Mouse (Mus musculus) liver, postnatal 0 days (tissue): Measurements from ENCODE around the gene Lrrc8b. TPM values are rescaled to one million over a fixed set of nuclear protein-coding genes. Genes with fewer than 3 reads are reported as not detected.

Source experiments
- ATAC-seq: fragments of 200-750 bp; cut with Nextera tagmentation; 2 replicates; pipeline ENCODE4 v1.8.0; 2017; ENCODE audit warnings: mild to moderate bottlenecking, moderate library complexity
- DNase-seq: peaks from one replicate; pipeline ENCODE4 v3.0.0-alpha.2; 2016
- H3K27ac ChIP-seq: fragments of 300-500 bp; sonication (generic); 2 replicates; pipeline ENCODE4 v1.5.1; 2014; ENCODE audit warnings: antibody characterized with exemption, moderate library complexity, mild to moderate bottlenecking, low read depth
- H3K27me3 ChIP-seq: fragments of 300-500 bp; sonication (generic); 2 replicates; pipeline ENCODE4 v1.6.1; 2014; ENCODE audit warnings: low read length, control low read depth, mixed read lengths; ENCODE audit not compliant: insufficient read depth
- H3K36me3 ChIP-seq: fragments of 300-500 bp; sonication (generic); replicated peaks from 2 replicates; pipeline ENCODE4 v1.6.1; 2014; ENCODE audit warnings: mild to moderate bottlenecking, control low read depth, low read length, moderate library complexity, mixed read lengths; ENCODE audit not compliant: insufficient read depth
- H3K4me1 ChIP-seq: fragments of 300-500 bp; sonication (generic); 2 replicates; pipeline ENCODE4 v1.6.1; 2014; ENCODE audit warnings: antibody characterized with exemption, mild to moderate bottlenecking, control low read depth; ENCODE audit not compliant: insufficient read depth
- H3K4me2 ChIP-seq: fragments of 300-500 bp; sonication (generic); 2 replicates; pipeline ENCODE4 v1.6.1; 2014; ENCODE audit warnings: low read depth, mild to moderate bottlenecking, low read length, moderate library complexity, mixed read lengths
- H3K4me3 ChIP-seq: fragments of 300-500 bp; sonication (generic); 2 replicates; pipeline ENCODE4 v1.5.1; 2014; ENCODE audit warnings: low read depth, low read length
- H3K9ac ChIP-seq: fragments of 300-500 bp; sonication (generic); replicated peaks from 2 replicates; pipeline ENCODE4 v1.6.1; 2014; ENCODE audit warnings: mild to moderate bottlenecking, moderate library complexity
- H3K9me3 ChIP-seq: fragments of 300-500 bp; sonication (generic); 2 replicates; pipeline ENCODE4 v1.6.1; 2016; ENCODE audit warnings: mild to moderate bottlenecking, control low read depth, low read length, mixed read lengths
- CTCF ChIP-seq: sonication (generic); IDR thresholded peaks from 2 replicates; pipeline ENCODE4 v1.5.1; 2016; ENCODE audit warnings: antibody characterized with exemption, low read depth
- EP300 ChIP-seq: IDR thresholded peaks from 2 replicates; pipeline ENCODE4 v1.6.1; 2016; ENCODE audit warnings: antibody characterized with exemption, low read depth, mild to moderate bottlenecking
- WGBS: fragments of 180-500 bp; shearing (Covaris S2); extraction: QIAGEN DNeasy Blood & Tissue Kit; methylation state at CpG from one replicate; pipeline ENCODE4 v1.1.7; 2014; ENCODE audit not compliant: insufficient replicate concordance; 5-methylcytosine and 5-hydroxymethylcytosine counted together
- polyA plus RNA-seq: library from polyadenylated mRNA; unstranded; fragments of >200 nt; fragmentation: Nextera tagmentation; extraction: Ambion mirVana; gene quantifications from 2 replicates; pipeline ENCODE4 v1.2.1, GENCODE M21; 2015

The Lrrc8b gene
- polyA plus RNA-seq, 1 experiment from 2014 or later, result 1.4 TPM

DNA sequence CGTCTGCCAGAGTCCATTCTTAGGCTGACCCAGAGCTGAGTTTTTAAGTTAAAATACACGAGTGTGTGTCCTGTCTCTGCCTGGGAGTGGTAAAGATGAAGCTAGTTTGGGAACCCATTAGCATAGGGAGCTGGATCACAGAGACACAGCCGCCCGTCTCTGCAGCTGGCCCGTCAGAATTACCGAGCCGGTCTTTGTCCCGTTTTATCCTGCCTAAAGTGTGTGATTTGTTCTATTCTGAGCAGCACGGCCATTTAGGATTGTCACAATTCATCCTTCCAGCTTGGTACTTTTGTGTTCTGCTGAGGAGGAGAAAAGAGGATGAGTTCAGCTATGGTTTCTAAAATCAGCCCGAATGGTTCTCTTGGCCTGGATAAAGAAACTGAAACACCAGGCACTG lies 51.7 kb downstream of the Lrrc8b start:
- 82% methylated on average over 10 of the region's 10 CpGs for WGBS
- ATAC-seq, result no peak
- no peaks in the 10 kb centered on the region for H3K36me3 ChIP-seq
- no peaks in the 10 kb centered on the region for H3K9me3 ChIP-seq
- no peak overlapping the region for H3K27ac ChIP-seq
- no peak overlapping the region for H3K9ac ChIP-seq
- TF ChIP-seq EP300, result no peak
- TF ChIP-seq CTCF, result no peak
- H3K4me1 ChIP-seq, result no peaks in the 10 kb centered on the region
- no peak overlapping the region for H3K4me2 ChIP-seq
- no peak overlapping the region for H3K4me3 ChIP-seq
- no peaks in the 10 kb centered on the region for H3K27me3 ChIP-seq
- DNase-seq, result no peak

DNA sequence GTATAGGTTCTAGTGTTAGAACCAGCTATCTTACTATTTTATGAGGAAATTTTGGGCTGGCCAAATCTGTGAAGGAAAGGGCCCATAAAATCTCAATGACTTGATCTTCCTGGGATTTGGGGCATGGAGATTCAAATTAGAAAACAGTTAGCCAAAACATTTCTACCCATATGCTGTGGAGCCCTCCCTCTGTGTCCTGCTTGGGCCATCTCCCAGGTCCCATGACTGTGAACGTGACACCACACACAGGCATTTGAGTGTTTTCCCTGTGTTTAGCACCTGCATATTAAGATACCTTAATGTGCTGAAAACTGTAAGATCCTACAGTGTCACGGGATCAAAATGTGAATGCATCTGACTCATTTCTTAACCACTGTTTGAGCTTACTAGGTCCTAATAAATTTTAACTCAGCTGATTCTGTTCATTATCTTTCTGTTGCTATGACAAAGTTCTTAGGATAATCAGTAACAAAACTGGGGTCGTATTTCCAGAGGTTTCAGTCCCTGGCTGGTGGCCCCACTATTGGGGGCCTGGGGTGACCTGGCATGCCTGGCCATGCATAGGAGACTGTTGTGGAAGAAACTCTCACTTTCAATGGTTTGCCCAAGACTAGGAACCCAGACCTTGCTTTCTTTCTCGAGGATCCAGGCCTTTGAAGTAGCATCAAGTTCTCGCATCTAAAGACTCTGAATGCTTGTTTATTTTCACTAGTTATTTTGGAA lies 57.6 kb downstream of the Lrrc8b start:
- H3K9ac ChIP-seq, result no peak overlapping the region
- H3K36me3 ChIP-seq, result no peaks in the 10 kb centered on the region
- no peaks in the 10 kb centered on the region for H3K9me3 ChIP-seq
- TF ChIP-seq CTCF (no peak), EP300 (no peak)
- DNase-seq, result no peak
- H3K27me3 ChIP-seq, result no peaks in the 10 kb centered on the region
- no peak for ATAC-seq
- no peak overlapping the region for H3K4me3 ChIP-seq
- no peaks in the 10 kb centered on the region for H3K4me1 ChIP-seq
- H3K4me2 ChIP-seq, result no peak overlapping the region
- 78% methylated on average over 5 of the region's 5 CpGs for WGBS
- no peak overlapping the region for H3K27ac ChIP-seq

DNA sequence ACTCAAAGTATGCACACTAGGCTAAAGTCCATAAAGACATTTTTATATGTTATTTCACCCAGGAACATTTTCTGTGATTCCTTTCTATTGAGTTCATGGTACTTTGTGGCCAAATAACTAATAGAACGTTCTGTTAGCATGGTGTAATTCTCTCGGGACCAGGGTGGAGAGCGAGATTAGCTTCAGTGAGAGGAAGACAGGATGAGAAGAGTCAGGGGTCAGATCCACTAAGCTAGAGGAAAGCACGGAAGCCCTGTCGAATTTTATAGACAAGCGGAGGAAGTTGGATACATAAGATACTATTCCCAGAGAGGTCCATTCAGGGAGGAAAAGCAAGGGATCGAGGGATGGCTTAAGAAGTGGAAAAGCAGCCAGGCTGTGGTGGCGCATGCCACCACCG lies 62.0 kb downstream of the Lrrc8b start:
- Histone ChIP-seq H3K9me3 (no peaks in the 10 kb centered on the region), H3K4me3 (no peak overlapping the region), H3K4me2 (no peak overlapping the region), H3K4me1 (no peaks in the 10 kb centered on the region), H3K36me3 (peaks cover 2% of the 10 kb centered on the region; the same call in 1 of the 2 replicates), H3K27ac (no peak overlapping the region), H3K27me3 (no peaks in the 10 kb centered on the region), H3K9ac (no peak overlapping the region)
- DNase-seq, result no peak
- ATAC-seq, result no peak
- no peak for TF ChIP-seq CTCF
- no peak for TF ChIP-seq EP300
- WGBS, result 81% methylated on average over 9 of the region's 9 CpGs

DNA sequence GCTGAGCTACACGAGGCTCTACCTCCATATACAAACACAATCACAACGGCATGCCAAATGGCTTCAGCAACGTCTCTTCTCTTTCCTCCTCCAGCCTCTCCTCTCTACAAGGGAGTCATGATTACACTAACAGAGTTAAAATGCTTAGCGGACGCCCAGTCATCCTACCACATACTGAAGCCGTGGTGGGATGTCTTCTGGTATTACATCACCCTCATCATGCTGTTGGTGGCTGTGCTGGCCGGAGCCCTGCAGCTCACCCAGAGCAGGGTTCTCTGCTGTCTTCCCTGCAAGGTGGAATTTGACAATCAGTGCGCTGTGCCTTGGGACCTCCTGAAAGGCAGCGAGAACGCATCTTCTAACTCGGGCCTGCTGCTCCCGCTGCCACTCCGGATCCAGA lies 64.1 kb downstream of the Lrrc8b start:
- Histone ChIP-seq H3K9me3 (no peaks in the 10 kb centered on the region), H3K27ac (no peak overlapping the region), H3K36me3 (peaks cover 2% of the 10 kb centered on the region; the same call in 1 of the 2 replicates), H3K27me3 (no peaks in the 10 kb centered on the region), H3K4me2 (no peak overlapping the region), H3K4me1 (no peaks in the 10 kb centered on the region), H3K4me3 (no peak overlapping the region), H3K9ac (no peak overlapping the region)
- no peak for ATAC-seq
- TF ChIP-seq CTCF (no peak), EP300 (no peak)
- no peak for DNase-seq
- 87% methylated on average over 13 of the region's 13 CpGs for WGBS

- TF ChIP-seq EP300, result no peak
- TF ChIP-seq CTCF, result no peak
- Histone ChIP-seq H3K9me3 (no peaks in the 10 kb centered on the region), H3K4me2 (no peak overlapping the region), H3K9ac (no peak overlapping the region), H3K27me3 (no peaks in the 10 kb centered on the region), H3K4me1 (no peaks in the 10 kb centered on the region), H3K27ac (no peak overlapping the region), H3K4me3 (no peak overlapping the region), H3K36me3 (peaks cover 2% of the 10 kb centered on the region; the same call in 1 of the 2 replicates)
- ATAC-seq (no peak), DNase-seq (no peak)
- WGBS, result 92% methylated on average over 17 of the region's 17 CpGs
These were observed 65.0 kb downstream of the Lrrc8b start for GRCm38 (mm10) chr5:105480561-105480960.

DNA sequence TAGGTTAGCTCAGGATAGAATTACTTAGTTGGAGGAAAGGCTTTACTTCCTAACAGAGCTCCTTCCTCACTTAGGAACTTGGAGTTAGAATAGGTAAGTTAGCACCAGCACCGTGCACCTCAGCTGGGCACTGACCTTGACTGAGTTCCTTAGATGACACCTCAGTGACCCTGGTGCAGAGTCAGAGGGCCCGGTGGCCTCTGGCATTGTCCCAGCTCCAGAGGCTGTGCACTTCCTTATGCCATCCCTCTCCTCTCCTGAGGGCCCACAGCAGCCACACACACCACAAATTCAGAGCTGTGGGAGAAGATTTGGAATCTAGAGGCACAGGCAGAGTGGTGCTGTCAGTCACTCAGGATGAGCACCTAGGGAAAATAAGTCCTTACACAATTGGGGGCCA lies 68.1 kb downstream of the Lrrc8b start:
- Histone ChIP-seq H3K36me3 (peaks cover 2% of the 10 kb centered on the region; the same call in 1 of the 2 replicates), H3K4me2 (no peak overlapping the region), H3K27ac (no peak overlapping the region), H3K4me1 (no peaks in the 10 kb centered on the region), H3K4me3 (no peak overlapping the region), H3K27me3 (no peaks in the 10 kb centered on the region), H3K9ac (no peak overlapping the region), H3K9me3 (no peaks in the 10 kb centered on the region)
- no peak for ATAC-seq
- 84% methylated on average over 2 of the region's 2 CpGs for WGBS
- TF ChIP-seq CTCF (no peak), EP300 (no peak)
- DNase-seq, result no peak

DNA sequence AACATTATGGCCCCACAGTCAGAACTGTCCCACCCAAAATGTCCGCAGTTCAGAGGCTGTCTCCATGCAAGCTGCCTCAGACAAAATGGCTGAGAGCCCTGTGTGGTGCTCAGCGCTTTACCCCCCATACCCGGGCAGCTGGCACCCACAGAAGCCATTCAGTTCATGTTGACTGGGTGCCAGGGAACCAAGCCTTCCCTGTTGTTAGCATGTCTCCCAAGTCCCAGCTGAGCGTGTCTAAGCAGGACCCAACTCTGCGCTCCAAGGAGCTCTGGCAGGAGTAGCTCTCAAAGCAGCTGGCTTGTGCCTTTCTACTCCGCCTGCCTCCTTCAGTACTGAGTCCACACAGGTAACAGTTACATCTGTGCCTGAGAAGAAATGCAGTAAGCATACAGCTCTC lies 68.7 kb downstream of the Lrrc8b start:
- 81% methylated on average over 6 of the region's 6 CpGs for WGBS
- no peaks in the 10 kb centered on the region for H3K4me1 ChIP-seq
- H3K4me2 ChIP-seq, result no peak overlapping the region
- no peak overlapping the region for H3K9ac ChIP-seq
- H3K27ac ChIP-seq, result no peak overlapping the region
- ATAC-seq, result no peak
- TF ChIP-seq EP300 (no peak), CTCF (no peak)
- H3K4me3 ChIP-seq, result no peak overlapping the region
- no peaks in the 10 kb centered on the region for H3K27me3 ChIP-seq
- H3K36me3 ChIP-seq, result peaks cover 2% of the 10 kb centered on the region; the same call in 1 of the 2 replicates
- no peaks in the 10 kb centered on the region for H3K9me3 ChIP-seq
- no peak for DNase-seq
